Mouse (Mus musculus): ENCODE data around the gene Ints3. TPM values are rescaled to one million over a fixed set of nuclear protein-coding genes. Genes with fewer than 3 reads are reported as not detected.

Ints3 gene
- polyA plus RNA-seq, 1 experiment from 2014 or later: 30.1 TPM

- Histone ChIP-seq H3K36me3 (peaks cover 12% of the 10 kb centered on the region; the same call in 1 of the 2 replicates), H3K27ac (no peak overlapping the region), H3K9ac (peak overlapping the region; percentile 56), H3K4me3 (peak overlapping the region; percentile 80), H3K9me3 (no peaks in the 10 kb centered on the region), H3K4me1 (replicated peaks) (peaks cover 38% of the 10 kb centered on the region), H3K4me2 (peak overlapping the region; percentile 55), H3K27me3 (no peaks in the 10 kb centered on the region)
- 59% methylated on average over 11 of the region's 11 CpGs for WGBS
- ATAC-seq (ENCODE audit: low FRiP score): no peak; the same call in 1 of the 2 replicates
Measured at GRCm38 (mm10) chr3:90434073-90434730, 780 bp upstream of the Ints3 start.

GRCm38 (mm10) chr3:90432811-90433219 lies 607 bp downstream of the Ints3 start:
- H3K27me3 ChIP-seq: no peaks in the 10 kb centered on the region
- H3K27ac ChIP-seq: peak overlapping the region; percentile 97
- H3K36me3 ChIP-seq: peaks cover 14% of the 10 kb centered on the region; the same call in 1 of the 2 replicates
- H3K4me3 ChIP-seq: peak overlapping the region; percentile 80
- no peaks in the 10 kb centered on the region for H3K9me3 ChIP-seq
- H3K4me2 ChIP-seq: peak overlapping the region; percentile 92
- peak; percentile 47 for ATAC-seq (ENCODE audit: low FRiP score)
- peak overlapping the region; percentile 94 for H3K9ac ChIP-seq
- peaks cover 50% of the 10 kb centered on the region for H3K4me1 ChIP-seq (replicated peaks)
- WGBS: 1% methylated on average over 12 of the region's 12 CpGs

- 12% methylated on average over 2 of the region's 2 CpGs for WGBS
- Histone ChIP-seq H3K27me3 (no peaks in the 10 kb centered on the region), H3K27ac (peak overlapping the region; percentile 97; the same call in 1 of the 2 replicates), H3K4me3 (peak overlapping the region; percentile 80), H3K9me3 (no peaks in the 10 kb centered on the region), H3K4me1 (replicated peaks) (peaks cover 51% of the 10 kb centered on the region), H3K36me3 (peaks cover 14% of the 10 kb centered on the region; the same call in 1 of the 2 replicates), H3K9ac (peak overlapping the region; percentile 94), H3K4me2 (peak overlapping the region; percentile 92)
- ATAC-seq (ENCODE audit: low FRiP score): no peak
Measured at GRCm38 (mm10) chr3:90432348-90432747, 1.1 kb downstream of the Ints3 start.

- Histone ChIP-seq H3K9ac (no peak overlapping the region), H3K9me3 (no peaks in the 10 kb centered on the region), H3K36me3 (peaks cover 19% of the 10 kb centered on the region; the same call in 1 of the 2 replicates), H3K27me3 (no peaks in the 10 kb centered on the region), H3K4me3 (no peak overlapping the region), H3K4me2 (no peak overlapping the region), H3K4me1 (replicated peaks) (peaks cover 51% of the 10 kb centered on the region), H3K27ac (no peak overlapping the region)
- WGBS: 84% methylated on average over 3 of the region's 3 CpGs
- ATAC-seq (ENCODE audit: low FRiP score): no peak
Measured at GRCm38 (mm10) chr3:90429576-90429975, 3.8 kb downstream of the Ints3 start.

GRCm38 (mm10) chr3:90428186-90428585 lies 5.2 kb downstream of the Ints3 start:
- no peak overlapping the region for H3K4me2 ChIP-seq
- no peak for ATAC-seq (ENCODE audit: low FRiP score)
- no peak overlapping the region; the same call in 1 of the 2 replicates for H3K27ac ChIP-seq
- no peak overlapping the region for H3K4me3 ChIP-seq
- peaks cover 27% of the 10 kb centered on the region for H3K36me3 ChIP-seq
- H3K9me3 ChIP-seq: no peaks in the 10 kb centered on the region
- no peak overlapping the region for H3K9ac ChIP-seq
- H3K4me1 ChIP-seq (replicated peaks): peaks cover 44% of the 10 kb centered on the region
- no peaks in the 10 kb centered on the region for H3K27me3 ChIP-seq
- 84% methylated on average over 6 of the region's 6 CpGs for WGBS

GRCm38 (mm10) chr3:90427574-90427973 lies 5.8 kb downstream of the Ints3 start:
- Histone ChIP-seq H3K9me3 (no peaks in the 10 kb centered on the region), H3K27me3 (no peaks in the 10 kb centered on the region), H3K4me2 (no peak overlapping the region), H3K27ac (no peak overlapping the region), H3K36me3 (peaks cover 33% of the 10 kb centered on the region), H3K4me1 (replicated peaks) (peaks cover 42% of the 10 kb centered on the region), H3K9ac (no peak overlapping the region), H3K4me3 (no peak overlapping the region)
- WGBS: 75% methylated on average over 1 of the region's 1 CpGs
- ATAC-seq (ENCODE audit: low FRiP score): no peak

- 93% methylated on average over 2 of the region's 2 CpGs for WGBS
- Histone ChIP-seq H3K27me3 (no peaks in the 10 kb centered on the region), H3K27ac (no peak overlapping the region), H3K36me3 (peaks cover 43% of the 10 kb centered on the region), H3K9ac (no peak overlapping the region), H3K4me3 (no peak overlapping the region), H3K4me2 (no peak overlapping the region), H3K4me1 (replicated peaks) (peaks cover 21% of the 10 kb centered on the region), H3K9me3 (no peaks in the 10 kb centered on the region)
- no peak for ATAC-seq (ENCODE audit: low FRiP score)
Measured at GRCm38 (mm10) chr3:90425499-90425898, 7.9 kb downstream of the Ints3 start.

- Histone ChIP-seq H3K4me1 (replicated peaks) (peaks cover 8% of the 10 kb centered on the region), H3K27ac (no peak overlapping the region), H3K4me2 (no peak overlapping the region), H3K9me3 (no peaks in the 10 kb centered on the region), H3K27me3 (no peaks in the 10 kb centered on the region), H3K4me3 (no peak overlapping the region), H3K36me3 (peaks cover 51% of the 10 kb centered on the region), H3K9ac (no peak overlapping the region)
- no peak for ATAC-seq (ENCODE audit: low FRiP score)
Measured at GRCm38 (mm10) chr3:90423549-90423948, 9.9 kb downstream of the Ints3 start.

GRCm38 (mm10) chr3:90420696-90421095 lies 12.7 kb downstream of the Ints3 start:
- Histone ChIP-seq H3K9me3 (no peaks in the 10 kb centered on the region), H3K4me1 (replicated peaks) (no peaks in the 10 kb centered on the region), H3K4me2 (no peak overlapping the region), H3K36me3 (peaks cover 74% of the 10 kb centered on the region), H3K27me3 (no peaks in the 10 kb centered on the region), H3K27ac (no peak overlapping the region), H3K4me3 (no peak overlapping the region), H3K9ac (no peak overlapping the region)
- 93% methylated on average over 6 of the region's 6 CpGs for WGBS
- ATAC-seq (ENCODE audit: low FRiP score): no peak

- H3K9me3 ChIP-seq: no peaks in the 10 kb centered on the region
- ATAC-seq (ENCODE audit: low FRiP score): no peak
- H3K36me3 ChIP-seq: peaks cover 95% of the 10 kb centered on the region
- H3K4me1 ChIP-seq (replicated peaks): no peaks in the 10 kb centered on the region
- H3K4me2 ChIP-seq: no peak overlapping the region
- H3K27me3 ChIP-seq: no peaks in the 10 kb centered on the region
- no peak overlapping the region for H3K4me3 ChIP-seq
- H3K27ac ChIP-seq: no peak overlapping the region
- no peak overlapping the region for H3K9ac ChIP-seq
- WGBS: 72% methylated on average over 3 of the region's 3 CpGs
Measured at GRCm38 (mm10) chr3:90413011-90413396, 20.4 kb downstream of the Ints3 start.

GRCm38 (mm10) chr3:90412312-90413010 lies 21.0 kb downstream of the Ints3 start:
- no peak overlapping the region for H3K4me3 ChIP-seq
- H3K27me3 ChIP-seq: no peaks in the 10 kb centered on the region
- no peak overlapping the region for H3K9ac ChIP-seq
- no peak for ATAC-seq (ENCODE audit: low FRiP score)
- WGBS: 56% methylated on average over 5 of the region's 5 CpGs
- H3K9me3 ChIP-seq: no peaks in the 10 kb centered on the region
- H3K4me2 ChIP-seq: no peak overlapping the region
- H3K4me1 ChIP-seq (replicated peaks): no peaks in the 10 kb centered on the region
- H3K27ac ChIP-seq: no peak overlapping the region
- H3K36me3 ChIP-seq: peaks cover 95% of the 10 kb centered on the region

GRCm38 (mm10) chr3:90408721-90409120 lies 24.7 kb downstream of the Ints3 start:
- no peak for ATAC-seq (ENCODE audit: low FRiP score)
- no peak overlapping the region for H3K9ac ChIP-seq
- no peak overlapping the region for H3K4me3 ChIP-seq
- H3K27ac ChIP-seq: no peak overlapping the region
- no peaks in the 10 kb centered on the region for H3K27me3 ChIP-seq
- no peaks in the 10 kb centered on the region for H3K9me3 ChIP-seq
- H3K36me3 ChIP-seq: peaks cover 97% of the 10 kb centered on the region
- no peaks in the 10 kb centered on the region for H3K4me1 ChIP-seq (replicated peaks)
- WGBS: 95% methylated on average over 3 of the region's 3 CpGs
- no peak overlapping the region for H3K4me2 ChIP-seq

GRCm38 (mm10) chr3:90406414-90406813 lies 27.0 kb downstream of the Ints3 start:
- H3K27ac ChIP-seq: no peak overlapping the region
- H3K9me3 ChIP-seq: no peaks in the 10 kb centered on the region
- WGBS: 96% methylated on average over 5 of the region's 5 CpGs
- H3K27me3 ChIP-seq: no peaks in the 10 kb centered on the region
- no peak overlapping the region for H3K9ac ChIP-seq
- ATAC-seq (ENCODE audit: low FRiP score): no peak
- H3K36me3 ChIP-seq: peaks cover 98% of the 10 kb centered on the region
- no peak overlapping the region for H3K4me3 ChIP-seq
- H3K4me2 ChIP-seq: no peak overlapping the region
- H3K4me1 ChIP-seq (replicated peaks): no peaks in the 10 kb centered on the region
